Mouse (Mus musculus) C2C12 (cell line): ENCODE measurements around the gene Cacnb2.

Experiments
- CEBPB ChIP-seq: IDR thresholded peaks from one replicate; pipeline ENCODE4 v1.6.1; 2011; ENCODE audit warnings: low read depth, mild to moderate bottlenecking, control low read depth, moderate library complexity
- CTCF ChIP-seq: IDR thresholded peaks from one replicate; pipeline ENCODE4 v1.5.1; 2011; ENCODE audit not compliant: control insufficient read depth, insufficient read depth, insufficient read length
- MAX ChIP-seq: IDR thresholded peaks from one replicate; pipeline ENCODE4 v1.6.1; 2011; ENCODE audit warnings: mild to moderate bottlenecking, control low read depth
- MYOD1 ChIP-seq: IDR thresholded peaks from one replicate; pipeline ENCODE4 v1.6.1; 2011; ENCODE audit warnings: low read depth; ENCODE audit not compliant: control insufficient read depth, insufficient read length
- MYOG ChIP-seq: IDR thresholded peaks from one replicate; pipeline ENCODE4 v1.6.1; 2011; ENCODE audit not compliant: control insufficient read depth, insufficient read length; ENCODE audit errors: extremely low read depth
- USF1 ChIP-seq: IDR thresholded peaks from one replicate; pipeline ENCODE4 v1.6.1; 2011; ENCODE audit warnings: low read depth, mild to moderate bottlenecking, control low read depth, moderate library complexity

GRCm38 (mm10) chr2:14820946-14821345, 218.1 kb downstream of the Cacnb2 start:
- TF ChIP-seq MYOG (no peak), CTCF (no peak), MAX (no peak), USF1 (no peak), MYOD1 (no peak), CEBPB (no peak)
